Mouse (Mus musculus) heart, postnatal 0 days (tissue): ENCODE data around the gene Tmem59.

Source experiments
- CTCF ChIP-seq: IDR thresholded peaks from 2 replicates; pipeline ENCODE4 v1.5.1; 2016; ENCODE audit warnings: antibody characterized with exemption, control low read depth, low read depth
- EP300 ChIP-seq: IDR thresholded peaks from 2 replicates; pipeline ENCODE4 v1.6.1; 2016; ENCODE audit warnings: antibody characterized with exemption, low read depth

DNA sequence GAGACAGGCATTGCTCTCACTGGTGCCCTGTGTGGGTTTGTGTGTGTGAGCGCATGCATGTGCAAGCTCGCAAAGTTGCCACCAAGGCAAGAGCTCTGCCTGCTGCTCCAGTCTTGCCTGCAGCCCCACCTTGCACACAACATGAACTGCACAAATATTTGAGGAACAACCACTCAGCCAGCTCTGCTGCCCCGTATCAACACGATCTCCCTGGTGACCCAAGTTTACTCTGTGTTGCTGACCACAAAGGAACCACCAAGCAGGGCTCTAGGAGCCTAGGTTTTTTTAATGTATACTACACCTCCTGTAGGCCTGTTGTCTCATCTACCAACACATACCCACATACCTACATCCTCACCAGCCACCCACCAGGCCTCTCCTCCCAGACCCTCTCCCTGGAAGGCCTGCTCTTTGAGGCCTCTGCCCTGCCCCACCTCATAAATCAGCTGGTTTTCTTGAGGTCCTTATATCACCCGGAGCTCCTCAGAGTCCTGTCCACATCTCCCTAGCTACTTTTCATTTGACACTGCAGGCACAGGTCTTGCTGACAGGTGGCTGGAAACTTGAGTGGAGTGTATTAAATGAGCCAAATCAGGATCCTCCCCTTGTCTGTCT lies 32.4 kb downstream of the Tmem59 start:
- TF ChIP-seq CTCF = no peak
- TF ChIP-seq EP300 = no peak
